Mouse (Mus musculus) heart, embryonic 16.5 days (tissue): ENCODE data around the gene Syne1. TPM values are rescaled to one million over a fixed set of nuclear protein-coding genes. Genes with fewer than 3 reads are reported as not detected.

Experiments
- ATAC-seq: fragments of 200-750 bp; cut with Nextera tagmentation; replicated peaks from 2 replicates; pipeline ENCODE4 v1.8.0; 2017; ENCODE audit warnings: moderate number of reproducible peaks; ENCODE audit not compliant: insufficient read depth, low FRiP score; ENCODE audit errors: extremely low read depth
- H3K27ac ChIP-seq: fragments of 300-500 bp; sonication (generic); 2 replicates; pipeline ENCODE4 v1.5.1; 2014; ENCODE audit warnings: mild to moderate bottlenecking, low read length, control low read depth, moderate library complexity
- H3K27me3 ChIP-seq: fragments of 300-500 bp; sonication (generic); 2 replicates; pipeline ENCODE4 v1.6.1; 2014; ENCODE audit warnings: low read length, mixed read lengths; ENCODE audit not compliant: control insufficient read depth, insufficient read depth
- H3K36me3 ChIP-seq: fragments of 300-500 bp; sonication (generic); 2 replicates; pipeline ENCODE4 v1.6.1; 2014; ENCODE audit not compliant: control insufficient read depth, insufficient read depth
- H3K4me1 ChIP-seq: fragments of 300-500 bp; sonication (generic); 2 replicates; pipeline ENCODE4 v1.6.1; 2014; ENCODE audit warnings: low read length, mixed read lengths; ENCODE audit not compliant: control insufficient read depth, insufficient read depth
- H3K4me2 ChIP-seq: fragments of 300-500 bp; sonication (generic); 2 replicates; pipeline ENCODE4 v1.6.1; 2014; ENCODE audit warnings: low read depth, mild to moderate bottlenecking, control low read depth, low read length
- H3K4me3 ChIP-seq: fragments of 300-500 bp; sonication (generic); 2 replicates; pipeline ENCODE4 v1.5.1; 2014; ENCODE audit warnings: mild to moderate bottlenecking, control low read depth, low read length
- H3K9ac ChIP-seq: fragments of 300-500 bp; sonication (generic); 2 replicates; pipeline ENCODE4 v1.6.1; 2014; ENCODE audit warnings: low read length, control low read depth
- H3K9me3 ChIP-seq: fragments of 300-500 bp; sonication (generic); replicated peaks from 2 replicates; pipeline ENCODE4 v1.6.1; 2016; ENCODE audit warnings: low read length; ENCODE audit not compliant: control insufficient read depth
- WGBS: fragments of 180-500 bp; shearing (Covaris S2); extraction: QIAGEN DNeasy Blood & Tissue Kit; methylation state at CpG from one replicate; pipeline ENCODE4 v1.1.7; 2014; 5-methylcytosine and 5-hydroxymethylcytosine counted together
- polyA plus RNA-seq: library from polyadenylated mRNA; unstranded; fragments of >200 nt; fragmentation: Nextera tagmentation; extraction: Ambion mirVana; gene quantifications from 2 replicates; pipeline ENCODE4 v1.2.1, GENCODE M21; 2015

Syne1 gene
- polyA plus RNA-seq, 1 experiment from 2014 or later, result 25.7 TPM

DNA sequence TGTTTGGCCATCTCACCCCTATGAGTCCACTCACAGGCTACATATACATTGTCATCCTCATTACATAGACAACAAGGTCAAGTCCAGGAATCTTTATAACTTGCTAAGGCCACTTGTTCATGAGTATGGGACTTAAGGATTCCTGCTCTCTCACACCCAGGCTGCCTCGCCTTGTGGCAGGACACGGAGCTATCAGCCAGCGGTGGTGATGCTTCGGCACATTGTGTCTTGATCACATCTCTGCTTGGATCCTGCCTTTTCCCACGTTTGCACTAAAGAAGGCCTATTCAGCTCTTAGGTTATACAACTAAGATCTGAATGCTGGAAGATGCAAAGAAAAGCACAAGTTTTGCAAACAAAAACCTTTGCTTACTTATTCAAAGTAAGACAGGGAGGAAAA, 345.7 kb downstream of the Syne1 start:
- Histone ChIP-seq H3K36me3 (peaks cover 13% of the 10 kb centered on the region; the same call in 1 of the 2 replicates), H3K9ac (no peak overlapping the region), H3K27me3 (no peaks in the 10 kb centered on the region), H3K9me3 (no peaks in the 10 kb centered on the region), H3K27ac (no peak overlapping the region), H3K4me1 (no peaks in the 10 kb centered on the region), H3K4me2 (no peak overlapping the region), H3K4me3 (no peak overlapping the region)
- ATAC-seq, result no peak
- WGBS, result 78% methylated on average over 5 of the region's 5 CpGs

DNA sequence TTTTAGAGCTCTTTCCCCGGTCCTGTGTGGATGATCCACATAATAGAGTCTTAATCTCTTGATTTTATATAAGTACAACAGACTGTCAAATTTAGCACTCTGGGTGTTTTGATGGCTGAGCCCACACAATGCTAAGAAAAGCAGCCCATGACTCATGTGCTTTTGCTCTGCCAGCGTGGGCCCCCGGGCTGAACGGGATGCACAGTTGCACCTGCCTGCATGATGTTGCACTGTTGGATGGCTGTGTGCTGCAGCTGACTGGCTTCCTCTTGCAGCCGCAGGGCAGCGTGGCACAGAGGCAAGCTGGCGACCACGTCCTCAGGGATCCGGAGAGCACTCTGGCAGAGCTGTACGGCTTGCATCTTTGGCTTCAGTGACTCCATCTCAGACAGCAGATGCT, 347.4 kb downstream of the Syne1 start:
- H3K4me3 ChIP-seq, result no peak overlapping the region
- H3K4me2 ChIP-seq, result no peak overlapping the region
- 59% methylated on average over 10 of the region's 10 CpGs for WGBS
- H3K9me3 ChIP-seq, result no peaks in the 10 kb centered on the region
- H3K9ac ChIP-seq, result no peak overlapping the region
- H3K27ac ChIP-seq, result no peak overlapping the region
- H3K36me3 ChIP-seq, result peaks cover 10% of the 10 kb centered on the region
- H3K27me3 ChIP-seq, result no peaks in the 10 kb centered on the region
- H3K4me1 ChIP-seq, result no peaks in the 10 kb centered on the region
- ATAC-seq, result no peak

DNA sequence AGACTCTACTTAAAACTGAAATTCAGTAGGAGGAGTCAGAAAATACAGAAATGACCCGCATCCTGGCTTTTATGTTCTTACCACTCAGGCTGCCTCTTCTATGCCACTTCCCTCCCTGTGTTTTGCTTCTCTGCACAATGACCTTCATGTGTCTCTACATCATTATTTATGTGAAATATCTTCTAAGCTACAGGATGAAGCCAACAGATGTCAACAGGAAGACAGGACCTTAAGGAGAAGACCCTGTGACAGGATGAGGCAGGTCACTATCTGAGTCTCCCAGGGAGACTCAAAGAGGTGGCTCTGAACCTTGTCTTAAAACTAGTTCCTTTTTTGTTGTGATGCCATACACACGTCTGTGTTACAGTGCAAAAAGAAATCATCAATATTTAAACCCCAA, 353.9 kb downstream of the Syne1 start:
- H3K27me3 ChIP-seq, result no peaks in the 10 kb centered on the region
- H3K4me2 ChIP-seq, result no peak overlapping the region
- no peak overlapping the region for H3K27ac ChIP-seq
- peaks cover 7% of the 10 kb centered on the region for H3K4me1 ChIP-seq
- peaks cover 8% of the 10 kb centered on the region for H3K36me3 ChIP-seq
- H3K9ac ChIP-seq, result no peak overlapping the region
- H3K9me3 ChIP-seq, result no peaks in the 10 kb centered on the region
- H3K4me3 ChIP-seq, result no peak overlapping the region
- ATAC-seq, result no peak
- 82% methylated on average over 2 of the region's 2 CpGs for WGBS

DNA sequence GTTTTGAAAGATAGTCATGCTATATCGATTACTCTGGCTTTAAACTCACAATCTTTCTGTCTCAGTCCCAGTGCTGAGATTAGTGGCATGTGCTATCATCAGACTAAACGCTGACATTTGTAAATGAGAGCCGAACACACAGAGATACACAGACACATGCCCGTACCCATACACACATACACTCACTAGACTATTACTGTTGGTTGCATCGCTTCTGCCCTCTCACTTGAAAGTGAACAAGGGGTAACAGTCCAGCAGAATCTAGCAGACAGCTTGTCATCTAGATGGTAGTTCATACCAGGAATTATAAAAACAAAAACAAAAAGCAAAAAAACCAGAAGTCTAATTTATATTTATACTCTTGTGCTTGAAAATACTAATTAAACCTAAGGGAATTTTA, 355.0 kb downstream of the Syne1 start:
- no peak overlapping the region for H3K4me3 ChIP-seq
- no peaks in the 10 kb centered on the region for H3K9me3 ChIP-seq
- no peak for ATAC-seq
- no peaks in the 10 kb centered on the region for H3K27me3 ChIP-seq
- H3K36me3 ChIP-seq, result peaks cover 2% of the 10 kb centered on the region; the same call in 1 of the 2 replicates
- no peak overlapping the region for H3K4me2 ChIP-seq
- no peak overlapping the region for H3K9ac ChIP-seq
- 88% methylated on average over 5 of the region's 5 CpGs for WGBS
- H3K27ac ChIP-seq, result no peak overlapping the region
- peaks cover 7% of the 10 kb centered on the region for H3K4me1 ChIP-seq

DNA sequence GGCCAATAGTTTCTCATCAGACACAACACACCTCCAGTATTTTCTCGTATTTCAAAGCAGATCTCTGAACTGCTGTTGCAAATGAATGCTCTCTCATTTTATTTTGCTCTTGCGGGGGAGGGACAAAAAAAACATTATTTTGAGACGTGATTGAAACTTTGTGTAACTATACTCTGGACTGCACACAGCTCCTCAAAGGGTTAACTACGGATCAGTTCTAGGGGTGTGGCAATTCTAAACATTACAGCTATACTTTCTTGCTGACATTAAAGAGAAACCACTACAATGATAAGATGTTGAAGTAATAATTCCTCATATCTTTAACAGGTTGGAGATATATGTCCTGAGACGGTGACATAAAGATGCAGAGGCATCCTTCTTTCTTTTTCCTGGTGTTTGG, 356.0 kb downstream of the Syne1 start:
- 61% methylated on average over 5 of the region's 5 CpGs for WGBS

DNA sequence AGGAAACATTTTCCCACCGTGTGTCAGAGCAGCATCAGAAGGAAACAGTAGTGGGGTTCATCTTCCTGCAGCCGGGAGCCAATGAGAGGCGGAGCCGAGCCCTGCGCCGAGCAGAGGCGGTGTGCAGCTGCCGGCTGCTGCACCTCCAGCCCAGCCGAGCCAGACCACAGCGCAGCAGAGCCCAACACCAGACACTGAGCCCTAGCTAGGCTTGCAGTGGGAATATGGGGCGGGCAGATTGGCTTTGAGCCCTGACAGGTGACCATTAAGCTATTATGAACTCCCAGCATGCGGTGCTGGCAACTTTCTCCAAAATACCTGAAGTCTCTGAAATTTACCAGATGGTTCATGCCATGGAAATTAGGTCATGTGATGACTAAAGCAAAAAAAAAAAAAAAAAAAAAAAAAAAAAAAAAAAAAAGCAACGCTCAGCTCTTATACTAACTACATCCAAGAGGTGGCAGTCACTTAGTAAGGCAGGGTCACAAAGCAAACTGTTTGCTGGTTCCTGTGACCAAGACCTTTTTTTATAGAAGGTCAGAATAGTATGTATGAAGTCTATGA, 356.5 kb downstream of the Syne1 start:
- peaks cover 2% of the 10 kb centered on the region; the same call in 1 of the 2 replicates for H3K36me3 ChIP-seq
- H3K4me1 ChIP-seq, result peaks cover 7% of the 10 kb centered on the region
- peak overlapping the region; percentile 74 for H3K9ac ChIP-seq
- H3K27me3 ChIP-seq, result no peaks in the 10 kb centered on the region
- peak overlapping the region; percentile 48 for H3K4me3 ChIP-seq
- peak overlapping the region; percentile 79 for H3K27ac ChIP-seq
- 0% methylated on average over 13 of the region's 13 CpGs for WGBS
- peak overlapping the region; percentile 73 for H3K4me2 ChIP-seq
- ATAC-seq, result peak; percentile 97
- no peaks in the 10 kb centered on the region for H3K9me3 ChIP-seq

More for the DNA sequence above, 356.0 kb downstream of the Syne1 start:
- Histone ChIP-seq H3K27ac (no peak overlapping the region), H3K4me1 (peaks cover 7% of the 10 kb centered on the region), H3K4me3 (no peak overlapping the region), H3K9me3 (no peaks in the 10 kb centered on the region), H3K36me3 (peaks cover 2% of the 10 kb centered on the region; the same call in 1 of the 2 replicates), H3K4me2 (peak overlapping the region; percentile 73; the same call in 1 of the 2 replicates), H3K27me3 (no peaks in the 10 kb centered on the region), H3K9ac (no peak overlapping the region)
- no peak for ATAC-seq

DNA sequence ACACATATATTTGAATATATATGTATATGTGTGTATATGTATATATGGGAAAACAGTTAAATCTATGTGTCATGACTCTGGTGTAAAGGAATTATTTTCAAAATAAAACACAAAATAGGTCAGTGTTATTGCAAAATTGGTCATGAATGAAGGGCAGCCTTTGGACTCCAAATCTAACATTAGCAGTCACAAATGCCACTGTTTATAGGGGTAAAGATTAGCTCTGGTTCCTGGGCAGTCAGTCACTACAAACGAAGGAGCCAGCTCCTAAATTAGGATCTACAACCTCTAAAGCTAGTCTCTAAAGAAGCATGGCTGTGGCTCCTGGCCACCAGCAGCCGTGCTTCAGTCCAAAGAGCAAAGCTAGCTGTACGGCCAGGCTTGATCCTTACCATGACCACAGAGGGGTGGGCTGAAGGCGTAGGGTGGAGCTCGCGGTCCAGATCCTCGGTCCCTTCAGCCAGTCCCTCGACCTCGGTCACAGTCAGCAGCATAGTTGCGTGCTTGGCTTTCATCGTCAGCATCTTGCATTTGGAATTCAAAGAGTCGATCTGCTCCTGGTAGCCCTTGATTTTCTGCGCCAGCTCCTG, 357.1 kb downstream of the Syne1 start:
- peak overlapping the region; percentile 48 for H3K4me3 ChIP-seq
- H3K4me1 ChIP-seq, result peaks cover 7% of the 10 kb centered on the region
- H3K4me2 ChIP-seq, result peak overlapping the region; percentile 73
- peak overlapping the region; percentile 74 for H3K9ac ChIP-seq
- 2% methylated on average over 13 of the region's 13 CpGs for WGBS
- ATAC-seq, result peak; percentile 69
- H3K36me3 ChIP-seq, result peaks cover 2% of the 10 kb centered on the region; the same call in 1 of the 2 replicates
- H3K27me3 ChIP-seq, result no peaks in the 10 kb centered on the region
- peak overlapping the region; percentile 79 for H3K27ac ChIP-seq
- H3K9me3 ChIP-seq, result no peaks in the 10 kb centered on the region

DNA sequence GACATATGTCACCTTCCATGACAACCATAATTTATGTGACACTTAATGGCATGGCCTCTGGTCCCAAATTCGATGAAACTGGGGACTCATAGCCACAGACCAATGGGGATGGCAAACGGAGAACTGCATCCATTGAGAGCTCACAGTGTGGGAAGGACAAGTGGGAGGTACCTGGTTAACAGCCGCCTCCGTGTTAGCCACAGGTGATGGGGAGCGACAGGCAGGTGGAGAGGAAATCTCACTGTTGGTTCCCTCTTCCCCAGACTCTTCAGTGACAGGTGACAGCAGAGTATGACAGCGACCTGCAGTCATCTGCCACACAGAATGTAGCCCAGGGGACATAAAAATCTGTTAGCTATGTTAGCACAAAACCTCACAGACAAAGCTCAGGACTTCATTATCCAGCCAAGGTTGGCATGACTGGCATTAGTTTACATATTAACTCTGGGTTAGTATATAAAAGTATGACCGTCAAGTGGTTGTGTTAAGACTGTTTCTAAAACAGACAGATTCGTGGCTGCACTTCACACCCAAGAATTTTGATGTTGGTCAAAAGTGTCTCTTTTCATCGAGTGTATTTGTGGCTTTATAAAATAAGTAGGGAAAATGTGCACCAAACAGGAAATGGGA, 358.3 kb downstream of the Syne1 start:
- Histone ChIP-seq H3K4me2 (no peak overlapping the region), H3K9me3 (no peaks in the 10 kb centered on the region), H3K9ac (no peak overlapping the region), H3K36me3 (peaks cover 2% of the 10 kb centered on the region; the same call in 1 of the 2 replicates), H3K27ac (no peak overlapping the region), H3K4me1 (peaks cover 7% of the 10 kb centered on the region), H3K27me3 (no peaks in the 10 kb centered on the region), H3K4me3 (no peak overlapping the region)
- no peak for ATAC-seq
- 70% methylated on average over 9 of the region's 9 CpGs for WGBS

DNA sequence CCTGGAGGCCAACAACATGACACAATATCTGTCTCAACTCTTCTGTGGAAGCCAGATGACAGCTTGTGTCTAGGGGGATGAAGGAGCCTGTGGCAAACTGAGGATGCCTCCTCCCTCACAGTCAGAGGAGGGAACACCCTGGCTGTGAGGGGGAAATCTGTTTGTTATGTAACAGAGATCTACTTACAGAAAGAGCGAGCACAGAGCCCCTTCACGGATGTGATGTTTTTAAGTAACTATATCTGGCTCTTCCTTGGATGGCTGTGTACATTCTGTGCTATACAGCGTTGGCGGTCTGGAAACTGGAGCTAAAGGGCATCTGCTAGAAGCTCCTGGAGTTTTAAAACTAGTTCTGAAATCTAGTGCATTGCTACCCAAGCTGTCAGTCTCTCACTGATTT, 360.5 kb downstream of the Syne1 start:
- Histone ChIP-seq H3K4me3 (no peak overlapping the region), H3K27me3 (no peaks in the 10 kb centered on the region), H3K4me1 (peaks cover 7% of the 10 kb centered on the region), H3K27ac (no peak overlapping the region), H3K4me2 (no peak overlapping the region), H3K9me3 (no peaks in the 10 kb centered on the region), H3K9ac (no peak overlapping the region), H3K36me3 (peaks cover 2% of the 10 kb centered on the region; the same call in 1 of the 2 replicates)
- 83% methylated on average over 4 of the region's 4 CpGs for WGBS
- no peak for ATAC-seq
